Mouse (Mus musculus): Measurements from ENCODE around the gene Agap2. TPM values are rescaled to one million over a fixed set of nuclear protein-coding genes. Genes with fewer than 3 reads are reported as not detected.

Agap2 gene
- polyA plus RNA-seq, 1 experiment from 2014 or later: 0.04 TPM

DNA sequence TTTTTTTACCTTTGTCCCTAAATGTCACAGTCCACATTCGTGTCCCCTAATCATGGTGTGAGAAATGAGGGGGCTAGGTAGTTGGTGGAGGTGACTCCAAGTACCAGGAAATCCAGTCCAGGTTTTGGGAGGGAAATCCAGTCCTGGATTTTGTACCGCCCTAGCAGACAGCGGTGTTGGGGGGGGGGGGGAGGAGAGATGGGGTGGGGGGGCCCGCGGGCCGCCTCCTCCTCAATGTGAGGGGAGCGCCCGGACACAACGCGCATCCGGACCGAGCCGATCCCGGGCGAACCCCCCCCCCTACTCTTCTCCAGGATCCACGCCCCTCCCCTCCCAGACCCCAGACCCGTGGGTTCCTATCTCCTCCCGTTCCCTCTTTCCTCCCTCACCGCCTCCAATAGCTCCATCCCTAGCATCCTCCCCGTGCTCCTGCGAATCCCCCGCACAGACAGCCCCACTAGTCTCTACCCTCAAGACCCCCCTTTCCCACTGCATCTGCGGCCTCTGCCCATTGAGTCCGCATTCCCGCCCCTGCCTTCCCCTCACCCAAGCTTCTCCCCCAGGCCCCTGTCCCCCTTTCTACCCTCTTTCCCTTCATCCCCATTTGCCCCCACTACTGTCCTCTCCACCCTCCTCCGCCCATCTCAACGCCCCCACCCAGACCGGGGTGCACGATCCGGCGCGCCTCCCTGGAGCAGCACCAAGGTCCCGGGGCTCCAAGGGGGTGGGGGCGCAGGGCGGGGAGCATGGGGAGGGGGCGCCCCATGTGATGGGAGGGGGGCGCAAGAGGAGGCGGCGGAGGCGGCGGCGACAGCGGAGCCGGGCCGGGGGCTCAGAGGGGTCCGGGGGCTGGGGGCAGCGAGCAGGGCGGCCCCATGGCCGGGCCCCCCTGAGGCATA, 3.8 kb downstream of the Agap2 start:
- Histone ChIP-seq H3K4me1 (replicated peaks; ENCODE audit: control insufficient read depth, insufficient read depth) (no peaks in the 10 kb centered on the region; the same call in 1 of the 2 replicates), H3K9ac (ENCODE audit: low read length) (peak overlapping the region; percentile 38), H3K4me3 (ENCODE audit: low read depth, low read length) (peak overlapping the region; percentile 49), H3K9me3 (ENCODE audit: control insufficient read depth, low read length) (no peaks in the 10 kb centered on the region), H3K4me2 (replicated peaks; ENCODE audit: low read depth) (peak overlapping the region; percentile 70), H3K27me3 (ENCODE audit: control insufficient read depth, insufficient read depth, low read length) (peaks cover 5% of the 10 kb centered on the region), H3K27ac (replicated peaks) (no peak overlapping the region), H3K36me3 (ENCODE audit: control insufficient read depth, insufficient read depth, low read length) (no peaks in the 10 kb centered on the region)
- TF ChIP-seq EP300 (optimal IDR thresholded peaks at IDR 0.05) (no peak), CTCF (IDR thresholded peaks at IDR 0.05; ENCODE audit: low read depth) (no peak)
- 2% methylated on average over 19 of the region's 49 CpGs for WGBS
- DNase-seq (ENCODE audit: low spot score): no peak
- no peak for ATAC-seq (ENCODE audit: low FRiP score, low TSS enrichment)

DNA sequence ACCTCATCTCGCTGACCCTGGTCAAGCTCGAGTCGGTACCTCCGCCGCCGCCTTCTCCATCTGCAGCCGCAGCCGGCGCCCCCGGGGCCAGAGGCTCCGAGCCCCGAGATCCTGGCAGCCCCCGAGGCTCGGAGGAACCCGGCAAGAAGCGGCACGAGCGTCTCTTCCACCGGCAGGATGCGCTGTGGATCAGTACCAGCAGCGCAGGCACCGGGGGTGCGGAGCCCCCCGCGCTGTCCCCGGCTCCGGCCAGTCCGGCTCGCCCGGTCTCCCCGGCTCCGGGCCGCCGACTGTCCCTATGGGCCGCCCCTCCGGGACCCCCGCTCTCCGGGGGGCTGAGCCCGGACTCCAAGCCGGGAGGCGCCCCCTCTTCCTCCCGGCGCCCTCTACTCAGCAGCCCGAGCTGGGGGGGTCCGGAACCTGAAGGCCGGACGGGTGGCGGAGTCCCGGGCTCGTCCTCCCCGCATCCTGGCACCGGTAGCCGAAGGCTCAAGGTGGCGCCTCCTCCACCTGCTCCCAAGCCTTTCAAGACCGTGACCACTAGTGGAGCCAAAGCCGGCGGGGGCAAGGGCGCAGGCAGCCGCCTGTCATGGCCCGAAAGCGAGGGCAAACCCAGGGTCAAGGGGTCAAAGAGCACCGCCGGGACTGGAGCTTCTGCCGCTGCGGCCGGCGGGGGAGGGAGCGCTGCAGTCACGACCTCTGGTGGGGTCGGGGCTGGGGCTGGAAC, 4.7 kb downstream of the Agap2 start:
- no peak for DNase-seq (ENCODE audit: low spot score)
- no peaks in the 10 kb centered on the region; the same call in 1 of the 2 replicates for H3K4me1 ChIP-seq (replicated peaks; ENCODE audit: control insufficient read depth, insufficient read depth)
- no peaks in the 10 kb centered on the region for H3K9me3 ChIP-seq (ENCODE audit: control insufficient read depth, low read length)
- H3K27ac ChIP-seq (replicated peaks): no peak overlapping the region
- TF ChIP-seq CTCF (IDR thresholded peaks at IDR 0.05; ENCODE audit: low read depth): peak; percentile 56
- TF ChIP-seq EP300 (optimal IDR thresholded peaks at IDR 0.05): no peak
- H3K36me3 ChIP-seq (ENCODE audit: control insufficient read depth, insufficient read depth, low read length): no peaks in the 10 kb centered on the region
- peak overlapping the region; percentile 49 for H3K4me3 ChIP-seq (ENCODE audit: low read depth, low read length)
- peak overlapping the region; percentile 70 for H3K4me2 ChIP-seq (replicated peaks; ENCODE audit: low read depth)
- 0 out of 2 replicates have a peak, but pooled peaks have one; percentile 5 for ATAC-seq (ENCODE audit: low FRiP score, low TSS enrichment)
- 3% methylated on average over 54 of the region's 70 CpGs for WGBS
- H3K27me3 ChIP-seq (ENCODE audit: control insufficient read depth, insufficient read depth, low read length): peaks cover 5% of the 10 kb centered on the region
- H3K9ac ChIP-seq (ENCODE audit: low read length): peak overlapping the region; percentile 38

DNA sequence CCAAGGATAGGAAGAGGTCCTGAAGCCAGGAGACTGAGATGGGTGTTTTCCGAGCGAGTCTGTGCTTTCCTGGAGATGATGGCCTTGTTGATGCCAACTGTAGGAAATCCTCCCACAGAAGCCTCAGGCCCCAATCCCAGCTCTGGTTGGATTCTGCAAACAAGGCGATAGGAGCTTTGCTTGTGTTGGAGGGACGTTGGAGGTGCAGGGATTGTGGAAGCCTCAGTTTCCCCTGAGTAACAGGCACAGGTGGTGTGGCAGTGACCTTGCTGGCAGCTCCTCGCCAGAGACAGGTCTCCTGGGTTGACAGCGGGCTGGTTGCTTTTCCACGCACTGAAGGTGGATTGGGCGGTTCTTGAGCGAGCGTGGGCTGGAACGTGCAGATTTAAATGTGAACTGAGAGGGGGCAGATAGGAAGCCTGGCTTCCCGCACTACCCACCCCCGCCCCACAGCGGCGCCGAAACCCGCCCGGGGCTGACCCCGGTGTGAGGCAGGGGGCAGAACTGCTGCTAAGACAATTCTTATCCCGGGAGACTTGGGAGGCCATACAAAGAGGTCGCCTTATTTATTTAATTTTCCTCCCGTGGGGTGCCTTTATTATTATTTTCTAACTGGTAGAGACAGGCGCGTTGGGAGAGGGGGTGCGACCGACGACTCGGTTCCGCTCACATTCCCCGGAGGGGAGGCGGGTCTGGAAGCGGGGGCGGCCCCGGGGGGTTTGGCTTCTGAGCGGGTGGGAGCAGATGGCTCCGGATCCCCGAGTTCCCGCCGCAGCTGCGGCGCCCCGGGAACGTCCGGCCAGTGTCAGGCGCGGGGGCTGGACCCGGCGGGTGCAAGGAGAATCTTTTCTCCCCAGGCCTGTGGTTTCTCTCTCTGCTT, 6.1 kb downstream of the Agap2 start:
- Histone ChIP-seq H3K4me1 (replicated peaks; ENCODE audit: control insufficient read depth, insufficient read depth) (no peaks in the 10 kb centered on the region; the same call in 1 of the 2 replicates), H3K27ac (replicated peaks) (no peak overlapping the region), H3K9ac (ENCODE audit: low read length) (no peak overlapping the region; the same call in 1 of the 2 replicates), H3K9me3 (ENCODE audit: control insufficient read depth, low read length) (no peaks in the 10 kb centered on the region), H3K4me2 (replicated peaks; ENCODE audit: low read depth) (peak overlapping the region; percentile 51), H3K36me3 (ENCODE audit: control insufficient read depth, insufficient read depth, low read length) (no peaks in the 10 kb centered on the region), H3K4me3 (ENCODE audit: low read depth, low read length) (peak overlapping the region; percentile 29), H3K27me3 (ENCODE audit: control insufficient read depth, insufficient read depth, low read length) (peaks cover 5% of the 10 kb centered on the region)
- ATAC-seq (ENCODE audit: low FRiP score, low TSS enrichment) (no peak), DNase-seq (ENCODE audit: low spot score) (no peak)
- TF ChIP-seq CTCF (IDR thresholded peaks at IDR 0.05; ENCODE audit: low read depth) (0 out of 2 replicates have a peak, but pooled peaks have one; percentile 6), EP300 (optimal IDR thresholded peaks at IDR 0.05) (no peak)
- 8% methylated on average over 48 of the region's 48 CpGs for WGBS

DNA sequence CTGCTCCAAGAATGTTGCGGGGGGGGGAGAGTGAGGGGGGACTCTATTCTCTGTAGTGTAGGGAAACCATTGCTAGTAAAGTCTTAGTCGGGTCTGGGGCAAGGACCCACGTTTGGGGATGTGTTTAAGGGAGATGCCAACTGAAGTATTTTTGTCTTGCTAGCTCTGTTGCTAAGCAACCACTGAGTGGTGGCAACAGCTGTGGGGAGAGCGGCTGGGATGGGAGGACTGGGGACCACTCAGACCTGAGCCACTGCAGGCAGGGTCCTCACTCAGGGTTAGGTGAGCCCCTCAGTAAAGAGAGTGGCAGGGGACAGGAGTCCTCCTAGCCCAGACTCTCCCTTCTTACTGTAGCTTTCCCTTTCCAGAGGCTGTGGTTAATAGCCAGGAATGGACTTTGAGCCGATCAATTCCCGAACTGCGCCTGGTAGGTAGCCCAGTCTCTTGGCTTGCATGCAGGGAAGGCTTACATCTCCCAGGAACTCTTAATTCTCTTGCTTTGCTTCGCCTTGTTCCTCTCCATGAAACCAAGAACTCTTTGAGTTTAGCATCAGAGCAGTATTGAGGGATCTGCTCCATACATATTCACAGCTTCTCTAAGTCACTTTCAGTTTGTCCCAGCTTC, 7.0 kb downstream of the Agap2 start:
- no peak for ATAC-seq (ENCODE audit: low FRiP score, low TSS enrichment)
- Histone ChIP-seq H3K27me3 (ENCODE audit: control insufficient read depth, insufficient read depth, low read length) (peaks cover 5% of the 10 kb centered on the region), H3K4me2 (replicated peaks; ENCODE audit: low read depth) (no peak overlapping the region), H3K9ac (ENCODE audit: low read length) (no peak overlapping the region), H3K9me3 (ENCODE audit: control insufficient read depth, low read length) (no peaks in the 10 kb centered on the region), H3K27ac (replicated peaks) (no peak overlapping the region), H3K4me3 (ENCODE audit: low read depth, low read length) (peak overlapping the region; percentile 29; the same call in 1 of the 2 replicates), H3K4me1 (replicated peaks; ENCODE audit: control insufficient read depth, insufficient read depth) (no peaks in the 10 kb centered on the region; the same call in 1 of the 2 replicates), H3K36me3 (ENCODE audit: control insufficient read depth, insufficient read depth, low read length) (no peaks in the 10 kb centered on the region)
- TF ChIP-seq CTCF (IDR thresholded peaks at IDR 0.05; ENCODE audit: low read depth) (no peak), EP300 (optimal IDR thresholded peaks at IDR 0.05) (no peak)
- 25% methylated on average over 8 of the region's 8 CpGs for WGBS
- DNase-seq (ENCODE audit: low spot score): no peak

Measured in stomach, postnatal 0 days (tissue).